Comparison of ENCODE assay signal across 14 mouse cellular contexts in genomic region chr12:107997901-107998300, GRCm38 (mm10). TPM values are rescaled to one million over a fixed set of nuclear protein-coding genes. Genes with fewer than 3 reads are reported as not detected.
DNase-seq lines count a peak whose midpoint lies in the region; ATAC-seq lines count a peak whose summit lies in the region.
"Had no signal": no experiment of that assay in that cellular context is flagged by ENCODE, and none has a peak within 500 bp of the region (broad histone marks: within the 10 kb centered on the region; RNA-seq: fewer than 3 reads in every experiment).

No protein-coding gene starts in this region.

- H3K27ac ChIP-seq in forebrain, embryonic 11.5 days (ENCODE audit: low read depth, low read length): no peak overlapping the region
- peak overlapping the region; percentile 2; the same call in 1 of the 2 replicates for H3K27ac ChIP-seq in neural tube, embryonic 14.5 days (ENCODE audit: low read depth, low read length)
- no peak overlapping the region for H3K27ac ChIP-seq in kidney, embryonic 15.5 days
- no peak overlapping the region for H3K27ac ChIP-seq in kidney, embryonic 16.5 days (ENCODE audit: low read length)

- no peak for ATAC-seq in forebrain, embryonic 11.5 days (replicated peaks; ENCODE audit: low FRiP score)
- ATAC-seq in neural tube, embryonic 14.5 days (ENCODE audit: low read depth): no peak
- no peak for ATAC-seq in kidney, embryonic 15.5 days (replicated peaks; ENCODE audit: low FRiP score)
- ATAC-seq in kidney, embryonic 16.5 days (ENCODE audit: low FRiP score, low TSS enrichment): no peak

- peaks cover 28% of the 10 kb centered on the region for H3K4me1 ChIP-seq in forebrain, embryonic 11.5 days (replicated peaks; ENCODE audit: control insufficient read depth, insufficient read depth, low read length)
- H3K4me1 ChIP-seq in neural tube, embryonic 14.5 days (ENCODE audit: control insufficient read depth, insufficient read depth, low read length): peaks cover 31% of the 10 kb centered on the region
- peaks cover 10% of the 10 kb centered on the region; the same call in 1 of the 2 replicates for H3K4me1 ChIP-seq in kidney, embryonic 15.5 days
- H3K4me1 ChIP-seq in kidney, embryonic 16.5 days (ENCODE audit: insufficient read depth, low read length): no peaks in the 10 kb centered on the region

- peak; percentile 22 to 28 for DNase-seq in right cerebral cortex, postnatal 10 days (ENCODE audit: low spot score in 2 of 2)
- no peak for DNase-seq in right cerebral cortex, postnatal 14 days
- DNase-seq in forebrain, embryonic 11.5 days (ENCODE audit: low spot score): no peak
- peak; percentile 66 for DNase-seq in induced T-regulatory cell, adult 2 months (ENCODE audit: low read depth)
- DNase-seq in adrenal gland, adult 18-20 months (ENCODE audit: low spot score in 2 of 2): no peak
- DNase-seq: adrenal gland, postnatal 10 days; cerebellum, adult 2 months; kidney, adult 11 months; lung, embryonic 14.5 days had no signal

- H3K9me3 ChIP-seq in forebrain, embryonic 11.5 days (ENCODE audit: control insufficient read depth, low read length): no peaks in the 10 kb centered on the region
- no peaks in the 10 kb centered on the region for H3K9me3 ChIP-seq in neural tube, embryonic 14.5 days (ENCODE audit: control insufficient read depth, low read length)
- no peaks in the 10 kb centered on the region for H3K9me3 ChIP-seq in kidney, embryonic 15.5 days (replicated peaks)
- H3K9me3 ChIP-seq in kidney, embryonic 16.5 days (ENCODE audit: low read length): no peaks in the 10 kb centered on the region

- H3K36me3 ChIP-seq in forebrain, embryonic 11.5 days (ENCODE audit: control insufficient read depth, insufficient read depth, low read length): no peaks in the 10 kb centered on the region
- no peaks in the 10 kb centered on the region for H3K36me3 ChIP-seq in neural tube, embryonic 14.5 days (ENCODE audit: control insufficient read depth, insufficient read depth, low read length)
- H3K36me3 ChIP-seq in kidney, embryonic 15.5 days: no peaks in the 10 kb centered on the region
- no peaks in the 10 kb centered on the region for H3K36me3 ChIP-seq in kidney, embryonic 16.5 days (ENCODE audit: insufficient read depth, low read length)

- peak overlapping the region; percentile 11; the same call in 1 of the 2 replicates for H3K4me3 ChIP-seq in forebrain, embryonic 11.5 days (ENCODE audit: low read depth, low read length)
- peak overlapping the region; percentile 19 for H3K4me3 ChIP-seq in neural tube, embryonic 14.5 days (ENCODE audit: low read depth, low read length)
- H3K4me3 ChIP-seq in kidney, embryonic 15.5 days (replicated peaks): no peak overlapping the region
- H3K4me3 ChIP-seq in kidney, embryonic 16.5 days (ENCODE audit: low read length): no peak overlapping the region
- H3K4me3 ChIP-seq: erythroblast, embryonic 14.5 days had no signal

- H3K4me2 ChIP-seq in forebrain, embryonic 11.5 days (ENCODE audit: low read depth, low read length, severe bottlenecking): peak overlapping the region; percentile 31
- peak overlapping the region; percentile 81 for H3K4me2 ChIP-seq in neural tube, embryonic 14.5 days (ENCODE audit: low read depth, low read length)
- H3K4me2 ChIP-seq in kidney, embryonic 15.5 days: no peak overlapping the region
- H3K4me2 ChIP-seq in kidney, embryonic 16.5 days (replicated peaks; ENCODE audit: low read depth, low read length): no peak overlapping the region

- WGBS in forebrain, embryonic 11.5 days: 68% methylated on average over 11 of the region's 11 CpGs
- WGBS in neural tube, embryonic 14.5 days: 27% methylated on average over 11 of the region's 11 CpGs
- WGBS in kidney, embryonic 15.5 days: 63% methylated on average over 11 of the region's 11 CpGs
- WGBS in kidney, embryonic 16.5 days: 66% methylated on average over 11 of the region's 11 CpGs

- peak overlapping the region; percentile 9; the same call in 1 of the 2 replicates for H3K9ac ChIP-seq in forebrain, embryonic 11.5 days (ENCODE audit: low read length)
- H3K9ac ChIP-seq in neural tube, embryonic 14.5 days (replicated peaks; ENCODE audit: low read depth, low read length): peak overlapping the region; percentile 18; the same call in 1 of the 2 replicates
- no peak overlapping the region for H3K9ac ChIP-seq in kidney, embryonic 15.5 days
- H3K9ac ChIP-seq in kidney, embryonic 16.5 days (replicated peaks; ENCODE audit: low read length): no peak overlapping the region
- H3K9ac ChIP-seq: lung, embryonic 14.5 days had no signal

- H3K27me3 ChIP-seq in forebrain, embryonic 11.5 days (ENCODE audit: control insufficient read depth, insufficient read depth, low read length): no peaks in the 10 kb centered on the region
- no peaks in the 10 kb centered on the region for H3K27me3 ChIP-seq in neural tube, embryonic 14.5 days (ENCODE audit: control insufficient read depth, insufficient read depth, low read length)
- H3K27me3 ChIP-seq in kidney, embryonic 15.5 days: peaks cover 82% of the 10 kb centered on the region
- H3K27me3 ChIP-seq in kidney, embryonic 16.5 days (ENCODE audit: insufficient read depth, low read length): peaks cover 45% of the 10 kb centered on the region

RNA-seq across cellular contexts. Expression of gene Bcl11b, which starts 5.5 kb away (rescaled TPM):
- polyA plus RNA-seq in forebrain, embryonic 11.5 days (2014; fragmentation: Nextera tagmentation; extraction: Ambion mirVana): 19.4 and 24.2 TPM in 2 replicates
- 38.0 and 38.2 TPM in 2 replicates for polyA plus RNA-seq in neural tube, embryonic 14.5 days (2014; fragmentation: Nextera tagmentation; extraction: Ambion mirVana)
- polyA plus RNA-seq in kidney, embryonic 15.5 days (2015; fragmentation: Nextera tagmentation; extraction: Ambion mirVana): 3.1 and 3.8 TPM in 2 replicates
- polyA plus RNA-seq in kidney, embryonic 16.5 days (2015; fragmentation: Nextera tagmentation; extraction: Ambion mirVana): 2.6 TPM in 2 replicates
- total RNA-seq in adrenal gland, adult 18-20 months (2021): under 1 TPM; 0.13 to 0.61 TPM
- total RNA-seq: MEL had no signal
- polyA plus RNA-seq: erythroblast, embryonic 14.5 days had no signal

Comparison
In these comparisons a context has a peak if more than half of its experiments do, and no peak if none do; other contexts are left out.
1. DNase-seq: peak in right cerebral cortex, postnatal 10 days (2 of 2) and induced T-regulatory cell, adult 2 months (single experiment); none in right cerebral cortex, postnatal 14 days (single experiment), forebrain, embryonic 11.5 days (single experiment) and adrenal gland, adult 18-20 months (0 of 2).
2. H3K4me2 ChIP-seq: peak in forebrain, embryonic 11.5 days (single experiment) and neural tube, embryonic 14.5 days (single experiment); none in kidney, embryonic 15.5 days (single experiment) and kidney, embryonic 16.5 days (single experiment).
3. H3K4me3 ChIP-seq: peak in forebrain, embryonic 11.5 days (single experiment) and neural tube, embryonic 14.5 days (single experiment); none in kidney, embryonic 15.5 days (single experiment) and kidney, embryonic 16.5 days (single experiment).
4. H3K9ac ChIP-seq: peak in forebrain, embryonic 11.5 days (single experiment) and neural tube, embryonic 14.5 days (single experiment); none in kidney, embryonic 15.5 days (single experiment) and kidney, embryonic 16.5 days (single experiment).